Mouse (Mus musculus): ENCODE data around the gene Camk2b.

GRCm38 (mm10) chr11:5930578-5930977, 135.6 kb downstream of the Camk2b start:
- TF ChIP-seq CTCF (IDR thresholded peaks at IDR 0.05; ENCODE audit: insufficient read depth, low read length) (no peak), POLR2A (IDR thresholded peaks at IDR 0.05; ENCODE audit: borderline replicate concordance, extremely low read depth, low read depth, low read length) (no peak)

Data from lung, adult 2 months (tissue).